In genomic region chr12:83342035-83342874, GRCm38 (mm10) we compare ENCODE assay signal across 8 mouse cellular contexts.
A peak's percentile ranks its signal among the peaks of the same experiment; 100 is the strongest.
DNase-seq lines count a peak whose midpoint lies in the region; ATAC-seq and TF ChIP-seq lines count a peak whose summit lies in the region.

No protein-coding gene starts in this region.

- no peak overlapping the region for H3K4me2 ChIP-seq in kidney, postnatal 0 days (ENCODE audit: low read length)

- no peaks in the 10 kb centered on the region for H3K27me3 ChIP-seq in kidney, postnatal 0 days (ENCODE audit: insufficient read depth, low read length)

- H3K4me1 ChIP-seq in kidney, postnatal 0 days (replicated peaks; ENCODE audit: insufficient read depth, low read length), result 0 out of 2 replicates have a peak, but pooled peaks cover 2% of the 10 kb centered on the region

- peak; percentile 70 for DNase-seq in kidney, postnatal 0 days (ENCODE audit: low spot score)
- no peak for DNase-seq in kidney, postnatal 25 days
- DNase-seq in cerebellum, adult 11-12 months, result peak; percentile 65
- DNase-seq in cerebellum, postnatal 10 days, result peak; percentile 83 to 89
- peak; percentile 27 for DNase-seq in kidney, postnatal 14 days
- no peak for DNase-seq in adrenal gland, postnatal 14 days
- no peak for DNase-seq in B cell, adult 2 months
- DNase-seq in lung, adult 18-20 months, result no peak

- peak overlapping the region; percentile 13; the same call in 1 of the 2 replicates for H3K27ac ChIP-seq in kidney, postnatal 0 days

- H3K9me3 ChIP-seq in kidney, postnatal 0 days (replicated peaks; ENCODE audit: low read length), result no peaks in the 10 kb centered on the region

- no peak for TF ChIP-seq CTCF in kidney, postnatal 0 days (IDR thresholded peaks at IDR 0.05; ENCODE audit: low read depth)

- no peak overlapping the region for H3K9ac ChIP-seq in kidney, postnatal 0 days (ENCODE audit: low read depth, low read length)

- H3K36me3 ChIP-seq in kidney, postnatal 0 days (ENCODE audit: insufficient read depth, low read length), result no peaks in the 10 kb centered on the region

- WGBS in kidney, postnatal 0 days, result 45% methylated on average over 15 of the region's 15 CpGs

- no peak overlapping the region for H3K4me3 ChIP-seq in kidney, postnatal 0 days (replicated peaks; ENCODE audit: low read depth, low read length)

- ATAC-seq in kidney, postnatal 0 days (replicated peaks; ENCODE audit: low FRiP score, low read depth), result peak; percentile 59; the same call in 1 of the 2 replicates

Comparison
In these comparisons a context has a peak if more than half of its experiments do, and no peak if none do; other contexts are left out.
1. DNase-seq: peak in kidney, postnatal 0 days (single experiment), cerebellum, adult 11-12 months (single experiment), cerebellum, postnatal 10 days (2 of 2) and kidney, postnatal 14 days (single experiment); none in kidney, postnatal 25 days (0 of 2), adrenal gland, postnatal 14 days (single experiment), B cell, adult 2 months (0 of 2) and lung, adult 18-20 months (0 of 2).